Mouse (Mus musculus) intestine, postnatal 0 days (tissue): ENCODE data around the gene Usp46. TPM values are rescaled to one million over a fixed set of nuclear protein-coding genes. Genes with fewer than 3 reads are reported as not detected.

ENCODE experiments used
- ATAC-seq: fragments of 200-750 bp; cut with Nextera tagmentation; 2 replicates; pipeline ENCODE4 v1.8.0; 2017; ENCODE audit warnings: mild to moderate bottlenecking, moderate TSS enrichment, moderate library complexity
- H3K27ac ChIP-seq: fragments of 300-500 bp; sonication (generic); 2 replicates; pipeline ENCODE4 v1.5.1; 2014; ENCODE audit warnings: mild to moderate bottlenecking, low read depth, low read length, moderate library complexity
- H3K27me3 ChIP-seq: fragments of 300-500 bp; sonication (generic); replicated peaks from 2 replicates; pipeline ENCODE4 v1.6.1; 2014; ENCODE audit warnings: low read length, mixed read lengths; ENCODE audit not compliant: control insufficient read depth, insufficient read depth
- H3K36me3 ChIP-seq: fragments of 300-500 bp; sonication (generic); 2 replicates; pipeline ENCODE4 v1.6.1; 2014; ENCODE audit warnings: mild to moderate bottlenecking, moderate library complexity; ENCODE audit not compliant: control insufficient read depth, insufficient read depth
- H3K4me1 ChIP-seq: fragments of 300-500 bp; sonication (generic); replicated peaks from 2 replicates; pipeline ENCODE4 v1.6.1; 2014; ENCODE audit warnings: antibody characterized with exemption, low read length, mixed read lengths; ENCODE audit not compliant: control insufficient read depth, insufficient read depth
- H3K4me2 ChIP-seq: fragments of 300-500 bp; sonication (generic); replicated peaks from 2 replicates; pipeline ENCODE4 v1.6.1; 2014; ENCODE audit warnings: low read depth, mild to moderate bottlenecking, moderate library complexity
- H3K4me3 ChIP-seq: fragments of 300-500 bp; sonication (generic); 2 replicates; pipeline ENCODE4 v1.5.1; 2014; ENCODE audit warnings: low read depth, low read length
- H3K9ac ChIP-seq: fragments of 300-500 bp; sonication (generic); 2 replicates; pipeline ENCODE4 v1.6.1; 2014; ENCODE audit warnings: mild to moderate bottlenecking, low read depth, low read length
- H3K9me3 ChIP-seq: fragments of 300-500 bp; sonication (generic); 2 replicates; pipeline ENCODE4 v1.6.1; 2016; ENCODE audit warnings: mixed run types; ENCODE audit not compliant: control insufficient read depth
- CTCF ChIP-seq: sonication (generic); IDR thresholded peaks from 2 replicates; pipeline ENCODE4 v1.5.1; 2016; ENCODE audit warnings: low read depth, mild to moderate bottlenecking, control low read depth, antibody characterized with exemption, moderate library complexity
- WGBS: fragments of 180-500 bp; shearing (Covaris S2); extraction: QIAGEN DNeasy Blood & Tissue Kit; methylation state at CpG from one replicate; pipeline ENCODE4 v1.1.7; 2014; 5-methylcytosine and 5-hydroxymethylcytosine counted together
- polyA plus RNA-seq: library from polyadenylated mRNA; unstranded; fragments of >200 nt; fragmentation: Nextera tagmentation; extraction: Ambion mirVana; gene quantifications from 2 replicates; pipeline ENCODE4 v1.2.1, GENCODE M21; 2015

Usp46 gene
- polyA plus RNA-seq, 1 experiment from 2014 or later: 6.3 TPM

- ATAC-seq: no peak
- 86% methylated on average over 5 of the region's 5 CpGs for WGBS
These were observed 69.3 kb downstream of the Usp46 start for GRCm38 (mm10) chr5:73998966-73999365.

GRCm38 (mm10) chr5:73994850-73995249, 73.4 kb downstream of the Usp46 start:
- no peak for TF ChIP-seq CTCF
- Histone ChIP-seq H3K9me3 (no peaks in the 10 kb centered on the region), H3K9ac (no peak overlapping the region), H3K4me3 (no peak overlapping the region), H3K36me3 (0 out of 2 replicates have a peak, but pooled peaks cover 3% of the 10 kb centered on the region), H3K4me1 (no peaks in the 10 kb centered on the region), H3K4me2 (no peak overlapping the region), H3K27me3 (no peaks in the 10 kb centered on the region), H3K27ac (no peak overlapping the region)
- ATAC-seq: no peak

More at GRCm38 (mm10) chr5:73998966-73999365, 69.3 kb downstream of the Usp46 start:
- no peak for TF ChIP-seq CTCF
- H3K9me3 ChIP-seq: no peaks in the 10 kb centered on the region
- no peak overlapping the region for H3K9ac ChIP-seq
- H3K4me3 ChIP-seq: no peak overlapping the region
- no peaks in the 10 kb centered on the region for H3K27me3 ChIP-seq
- no peaks in the 10 kb centered on the region for H3K4me1 ChIP-seq
- H3K36me3 ChIP-seq: peaks cover 20% of the 10 kb centered on the region; the same call in 1 of the 2 replicates
- H3K4me2 ChIP-seq: no peak overlapping the region
- H3K27ac ChIP-seq: no peak overlapping the region

- Histone ChIP-seq H3K36me3 (no peaks in the 10 kb centered on the region), H3K4me2 (no peak overlapping the region), H3K9me3 (no peaks in the 10 kb centered on the region), H3K27ac (no peak overlapping the region), H3K4me1 (no peaks in the 10 kb centered on the region), H3K4me3 (no peak overlapping the region), H3K9ac (no peak overlapping the region), H3K27me3 (no peaks in the 10 kb centered on the region)
- TF ChIP-seq CTCF: peak; percentile 76
- no peak for ATAC-seq
- WGBS: 80% methylated on average over 4 of the region's 4 CpGs
These were observed 74.7 kb downstream of the Usp46 start for GRCm38 (mm10) chr5:73993538-73993937.

GRCm38 (mm10) chr5:73992321-73992720, 75.9 kb downstream of the Usp46 start:
- 92% methylated on average over 13 of the region's 13 CpGs for WGBS
- no peak for TF ChIP-seq CTCF
- ATAC-seq: no peak

GRCm38 (mm10) chr5:73989532-73989931, 78.7 kb downstream of the Usp46 start:
- Histone ChIP-seq H3K4me3 (no peak overlapping the region), H3K4me2 (no peak overlapping the region), H3K36me3 (no peaks in the 10 kb centered on the region), H3K9me3 (no peaks in the 10 kb centered on the region), H3K27me3 (no peaks in the 10 kb centered on the region), H3K9ac (no peak overlapping the region), H3K4me1 (no peaks in the 10 kb centered on the region), H3K27ac (no peak overlapping the region)
- ATAC-seq: no peak
- no peak for TF ChIP-seq CTCF
- 91% methylated on average over 3 of the region's 3 CpGs for WGBS

More at GRCm38 (mm10) chr5:73992321-73992720, 75.9 kb downstream of the Usp46 start:
- H3K4me2 ChIP-seq: no peak overlapping the region
- H3K9ac ChIP-seq: no peak overlapping the region
- no peak overlapping the region for H3K4me3 ChIP-seq
- H3K27ac ChIP-seq: no peak overlapping the region
- no peaks in the 10 kb centered on the region for H3K36me3 ChIP-seq
- no peaks in the 10 kb centered on the region for H3K27me3 ChIP-seq
- no peaks in the 10 kb centered on the region for H3K4me1 ChIP-seq
- no peaks in the 10 kb centered on the region for H3K9me3 ChIP-seq

GRCm38 (mm10) chr5:73987777-73988560, 80.3 kb downstream of the Usp46 start:
- Histone ChIP-seq H3K9me3 (no peaks in the 10 kb centered on the region), H3K27ac (no peak overlapping the region), H3K4me1 (no peaks in the 10 kb centered on the region), H3K4me2 (no peak overlapping the region), H3K4me3 (no peak overlapping the region), H3K36me3 (no peaks in the 10 kb centered on the region), H3K9ac (no peak overlapping the region), H3K27me3 (no peaks in the 10 kb centered on the region)
- no peak for TF ChIP-seq CTCF
- WGBS: 70% methylated on average over 13 of the region's 13 CpGs
- ATAC-seq: no peak
